Mouse (Mus musculus): Measurements from ENCODE around the gene Bglap2. TPM values are rescaled to one million over a fixed set of nuclear protein-coding genes. Genes with fewer than 3 reads are reported as not detected.

Bglap2 gene
- total RNA-seq, 2 experiments from 2014 or later = not detected

- intact Hi-C loops (cut with DNase I) = no loop called here
- DNase-seq = no peak
Measured at GRCm38 (mm10) chr3:88354396-88355165, 23.9 kb downstream of the Bglap2 start.

DNA sequence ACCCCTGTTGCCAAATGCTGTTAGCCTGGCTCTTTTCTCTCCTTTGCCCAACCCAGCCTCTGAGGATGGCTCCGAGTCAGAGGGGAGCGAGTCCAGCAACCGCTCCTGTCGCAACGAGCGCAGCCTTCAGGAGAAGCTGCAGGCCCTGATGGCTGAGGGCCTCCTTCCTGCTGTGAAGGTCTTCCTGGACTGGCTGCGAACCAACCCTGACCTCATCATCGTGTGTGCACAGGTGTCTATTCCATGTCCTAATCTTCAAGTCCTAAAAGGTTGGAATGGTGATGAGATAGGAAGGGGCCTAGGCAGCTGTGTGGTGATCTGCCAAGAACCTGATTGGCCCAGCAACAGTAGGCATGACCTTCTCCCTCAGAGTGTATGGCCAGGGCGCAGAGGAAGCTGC lies 25.6 kb downstream of the Bglap2 start:
- no peak for DNase-seq
- intact Hi-C loops (cut with DNase I) = no loop called here

GRCm38 (mm10) chr3:88350732-88351131 lies 27.8 kb downstream of the Bglap2 start:
- DNase-seq = no peak
- intact Hi-C loops (cut with DNase I) = no loop called here

- no peak for DNase-seq
- intact Hi-C loops (cut with DNase I) = no loop called here
Measured at GRCm38 (mm10) chr3:88339006-88339405, 39.5 kb downstream of the Bglap2 start.

DNA sequence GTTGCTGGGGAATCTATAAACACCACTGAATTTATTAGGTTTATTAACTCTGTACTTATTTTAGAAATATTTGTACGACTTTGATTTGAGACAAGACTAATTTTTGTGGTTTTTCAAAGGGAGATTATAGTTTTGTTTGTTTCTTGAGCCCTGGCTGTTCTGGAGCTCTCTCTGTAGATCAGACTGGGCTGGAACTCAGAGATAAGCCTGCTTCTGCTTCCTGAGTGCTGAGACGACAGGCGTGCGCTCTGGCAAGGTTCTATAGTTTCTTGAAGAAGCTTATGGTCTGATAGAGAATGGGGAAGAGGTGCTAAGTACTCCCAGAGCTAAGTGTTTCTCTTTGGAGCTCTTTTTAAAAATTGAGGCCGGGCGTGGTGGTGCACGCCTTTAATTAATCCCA lies 40.2 kb downstream of the Bglap2 start:
- intact Hi-C loops (cut with DNase I) = no loop called here

GRCm38 (mm10) chr3:88337367-88338020 lies 41.0 kb downstream of the Bglap2 start:
- no peak for DNase-seq
- intact Hi-C loops (cut with DNase I) = no loop called here

More for the DNA sequence above, 40.2 kb downstream of the Bglap2 start:
- no peak for DNase-seq

GRCm38 (mm10) chr3:88336058-88337013 lies 42.2 kb downstream of the Bglap2 start, which contains the start of the genes Tmem79 and Smg5:
TSS of gene Tmem79 (minus strand) at chr3:88336148.
TSS of gene Smg5 (plus strand) at chr3:88336260.
- peak; percentile 98 for DNase-seq
- intact Hi-C loops (cut with DNase I) = no loop called here

DNA sequence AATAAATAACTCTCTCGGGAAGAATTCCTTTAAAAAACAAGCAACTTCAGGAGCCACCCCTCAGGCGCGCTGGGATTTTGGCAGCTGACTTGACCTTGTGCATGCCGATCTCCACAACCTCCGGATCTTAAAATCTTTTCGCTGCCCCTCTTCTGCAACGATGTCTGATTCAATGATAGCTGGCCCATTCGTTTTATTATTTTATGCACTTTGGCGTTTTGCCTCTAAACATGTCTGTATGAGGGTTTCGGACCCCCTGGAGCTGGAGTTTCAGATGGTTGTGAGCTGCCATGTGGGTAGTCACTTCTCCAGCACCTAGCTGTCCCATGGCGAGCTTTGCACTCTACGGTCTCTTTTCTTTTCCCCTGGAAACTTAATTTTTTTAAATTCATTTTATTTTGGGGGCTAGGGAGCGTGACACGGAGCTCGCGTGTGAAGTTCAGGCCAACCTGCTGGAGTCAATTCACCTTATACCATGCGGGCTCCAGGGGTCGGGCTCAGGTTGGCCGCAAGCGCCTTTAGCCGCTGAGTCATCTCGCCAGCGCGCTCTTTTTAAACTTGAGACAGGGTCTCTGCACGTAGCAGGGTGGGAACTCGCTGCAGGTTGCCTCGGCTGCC lies 43.0 kb downstream of the Bglap2 start:
- DNase-seq = peak in 1 of 2 experiments; percentile 48
- intact Hi-C loops (cut with DNase I) = no loop called here

DNA sequence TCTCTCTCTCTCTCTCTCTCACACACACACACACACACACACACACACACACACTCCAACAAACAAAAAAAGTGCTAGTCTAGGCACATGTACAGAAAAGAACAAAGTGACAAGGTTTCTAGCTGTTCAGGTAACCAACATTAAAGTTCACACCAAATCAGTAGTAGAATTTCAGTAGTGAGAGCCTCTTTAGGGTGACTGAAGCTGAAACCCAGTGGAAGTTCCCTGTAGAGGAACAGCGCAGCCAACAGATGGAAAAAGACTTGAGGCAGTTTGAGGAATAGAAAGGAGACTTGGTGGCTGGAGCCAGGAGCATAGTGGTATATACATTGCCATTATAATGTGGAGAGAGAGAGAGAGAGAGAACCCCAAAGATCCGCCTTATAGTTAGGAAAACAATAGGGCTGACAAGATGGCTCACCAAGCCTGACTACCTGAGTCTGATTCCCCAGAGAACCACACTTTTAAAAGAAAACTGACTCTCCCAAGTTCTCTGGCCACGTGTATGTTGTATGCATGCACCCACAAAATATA lies 43.5 kb downstream of the Bglap2 start:
- intact Hi-C loops (cut with DNase I) = no loop called here
- no peak for DNase-seq

GRCm38 (mm10) chr3:88334029-88334658 lies 44.4 kb downstream of the Bglap2 start:
- intact Hi-C loops (cut with DNase I) = no loop called here
- DNase-seq = no peak

DNA sequence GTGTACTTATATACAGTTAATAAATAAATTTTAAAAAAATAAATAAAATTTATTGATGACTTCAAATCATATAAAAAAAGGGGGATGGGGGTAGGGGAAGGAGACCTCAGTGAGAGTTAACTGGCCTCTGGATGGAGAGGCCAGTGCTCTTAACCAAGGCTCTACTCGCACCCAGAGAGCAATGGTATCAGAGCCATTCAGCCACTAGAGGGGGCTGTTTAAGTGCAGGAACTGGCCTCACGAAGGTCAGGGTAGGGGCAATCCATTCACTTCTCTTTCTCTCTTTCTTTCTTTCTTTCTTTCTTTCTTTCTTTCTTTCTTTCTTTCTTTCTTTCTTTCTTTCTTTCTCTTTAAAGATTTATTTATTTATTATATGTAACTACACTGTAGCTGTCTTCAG lies 47.2 kb downstream of the Bglap2 start:
- intact Hi-C loops (cut with DNase I) = no loop called here

DNA sequence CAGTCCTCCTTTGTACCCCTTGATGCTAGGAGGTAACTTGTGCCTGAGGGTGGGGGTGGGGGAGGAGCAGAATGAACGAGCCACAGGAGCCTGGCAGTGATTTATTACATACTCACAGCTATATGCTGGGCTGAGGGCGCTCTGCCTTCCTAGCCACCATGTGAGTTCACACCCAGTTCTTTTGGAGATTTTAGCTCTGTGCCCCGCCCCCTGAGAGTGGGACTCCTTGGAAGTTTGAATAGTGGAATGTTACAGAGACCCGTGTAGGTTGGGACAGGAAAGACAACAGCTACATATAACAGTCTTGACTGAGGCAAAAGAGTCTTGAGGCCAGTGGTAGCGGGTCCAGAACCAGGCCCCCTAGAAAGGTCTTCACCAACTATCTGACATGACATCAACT lies 49.5 kb downstream of the Bglap2 start:
- intact Hi-C loops (cut with DNase I) = no loop called here
- DNase-seq = no peak

More for the DNA sequence above, 47.2 kb downstream of the Bglap2 start:
- DNase-seq = peak; percentile 29 to 59

Other genes with a start within 250 kb of the Bglap2 start
- 100 to 1,000 TPM; 121 to 133 TPM for gene Mef2d, start 236.3 kb downstream of the Bglap2 start, total RNA-seq (2021)
- gene Rhbg, start 124.0 kb downstream of the Bglap2 start, total RNA-seq (2021) = not detected
- gene Gm38392, start 91.5 kb downstream of the Bglap2 start, total RNA-seq (2021) = under 1 TPM in 1 of 2 experiments, not detected in 1; 0.29 TPM
- 1 to 10 TPM; 4.6 to 5.6 TPM for gene Tsacc, start 81.7 kb downstream of the Bglap2 start, total RNA-seq (2021)
- 100 to 1,000 TPM; 194 to 221 TPM for gene Cct3, start 81.6 kb downstream of the Bglap2 start, total RNA-seq (2021)
- 10 to 100 TPM; 86.1 to 99.6 TPM for gene Glmp, start 53.7 kb downstream of the Bglap2 start, total RNA-seq (2021)
- 1 to 10 TPM; 1.4 to 1.9 TPM for gene Tmem79, start 42.6 kb downstream of the Bglap2 start, total RNA-seq (2021)
- gene Smg5, start 42.4 kb downstream of the Bglap2 start, total RNA-seq (2021) = 10 to 100 TPM; 41.1 to 46.1 TPM
- 1 to 10 TPM in 1 of 2 experiments, under 1 TPM in 1; 0.35 to 1.3 TPM for gene Paqr6, start 14.1 kb downstream of the Bglap2 start, total RNA-seq (2021)
- gene Bglap3, start 6.0 kb downstream of the Bglap2 start, total RNA-seq (2021) = not detected
- gene Bglap, start 5.8 kb upstream of the Bglap2 start, total RNA-seq (2021) = not detected
- gene Pmf1, start 31.6 kb upstream of the Bglap2 start, total RNA-seq (2021) = 10 to 100 TPM; 43.4 to 49.5 TPM
- 10 to 100 TPM; 15.2 to 16.3 TPM for gene Slc25a44, start 46.4 kb upstream of the Bglap2 start, total RNA-seq (2021)
- 1 to 10 TPM; 1.8 to 1.9 TPM for gene Sema4a, start 82.5 kb upstream of the Bglap2 start, total RNA-seq (2021)
- gene Lmna, start 131.3 kb upstream of the Bglap2 start, total RNA-seq (2021) = 100 to 1,000 TPM; 164 to 173 TPM
- 1 to 10 TPM; 3.4 to 6.3 TPM for gene Mex3a, start 153.7 kb upstream of the Bglap2 start, total RNA-seq (2021)
- gene Rab25, start 169.6 kb upstream of the Bglap2 start, total RNA-seq (2021) = not detected
- 10 to 100 TPM; 87.3 to 94.0 TPM for gene Lamtor2, start 174.4 kb upstream of the Bglap2 start, total RNA-seq (2021)
- 10 to 100 TPM; 56.5 to 57.2 TPM for gene Ubqln4, start 175.1 kb upstream of the Bglap2 start, total RNA-seq (2021)
- 100 to 1,000 TPM; 127 to 130 TPM for gene Ssr2, start 197.2 kb upstream of the Bglap2 start, total RNA-seq (2021)
- gene Arhgef2, start 227.3 kb upstream of the Bglap2 start, total RNA-seq (2021) = 10 to 100 TPM; 89.5 to 96.3 TPM

Data from heart, postnatal 10 days (tissue).